Mouse (Mus musculus) midbrain, embryonic 13.5 days (tissue): ENCODE data around the gene Vps8. TPM values are rescaled to one million over a fixed set of nuclear protein-coding genes. Genes with fewer than 3 reads are reported as not detected.

Source experiments
- ATAC-seq: fragments of 200-750 bp; cut with Nextera tagmentation; 2 replicates; pipeline ENCODE4 v1.8.0; 2017; ENCODE audit warnings: mild to moderate bottlenecking, moderate TSS enrichment, moderate library complexity
- H3K27ac ChIP-seq: fragments of 300-500 bp; sonication (generic); 2 replicates; pipeline ENCODE4 v1.5.1; 2015; ENCODE audit warnings: inconsistent platforms, mild to moderate bottlenecking, moderate library complexity
- H3K27me3 ChIP-seq: fragments of 300-500 bp; sonication (generic); 2 replicates; pipeline ENCODE4 v1.6.1; 2015; ENCODE audit warnings: mild to moderate bottlenecking, inconsistent platforms
- H3K36me3 ChIP-seq: fragments of 300-500 bp; sonication (generic); 2 replicates; pipeline ENCODE4 v1.6.1; 2015; ENCODE audit warnings: mild to moderate bottlenecking, inconsistent platforms
- H3K4me1 ChIP-seq: fragments of 300-500 bp; sonication (generic); replicated peaks from 2 replicates; pipeline ENCODE4 v1.6.1; 2015; ENCODE audit warnings: inconsistent platforms
- H3K4me2 ChIP-seq: fragments of 300-500 bp; sonication (generic); replicated peaks from 2 replicates; pipeline ENCODE4 v1.6.1; 2015; ENCODE audit warnings: moderate library complexity, mild to moderate bottlenecking, inconsistent platforms
- H3K4me3 ChIP-seq: fragments of 300-500 bp; sonication (generic); replicated peaks from 2 replicates; pipeline ENCODE4 v1.5.1; 2015; ENCODE audit warnings: mild to moderate bottlenecking, inconsistent platforms
- H3K9ac ChIP-seq: fragments of 300-500 bp; sonication (generic); replicated peaks from 2 replicates; pipeline ENCODE4 v1.6.1; 2015; ENCODE audit warnings: mild to moderate bottlenecking, inconsistent platforms
- H3K9me3 ChIP-seq: fragments of 300-500 bp; sonication (generic); 2 replicates; pipeline ENCODE4 v1.6.1; 2016; ENCODE audit warnings: mild to moderate bottlenecking, inconsistent platforms
- WGBS: fragments of 180-500 bp; shearing (Covaris S2); methylation state at CpG from one replicate; pipeline ENCODE4 v1.1.7; 2015; 5-methylcytosine and 5-hydroxymethylcytosine counted together
- polyA plus RNA-seq: library from polyadenylated mRNA; unstranded; fragments of >200 nt; fragmentation: Nextera tagmentation; extraction: Ambion mirVana; gene quantifications from 2 replicates; pipeline ENCODE4 v1.2.1, GENCODE M21; 2015

Vps8 gene
- polyA plus RNA-seq = 31.4 and 33.4 TPM in 2 replicates

DNA sequence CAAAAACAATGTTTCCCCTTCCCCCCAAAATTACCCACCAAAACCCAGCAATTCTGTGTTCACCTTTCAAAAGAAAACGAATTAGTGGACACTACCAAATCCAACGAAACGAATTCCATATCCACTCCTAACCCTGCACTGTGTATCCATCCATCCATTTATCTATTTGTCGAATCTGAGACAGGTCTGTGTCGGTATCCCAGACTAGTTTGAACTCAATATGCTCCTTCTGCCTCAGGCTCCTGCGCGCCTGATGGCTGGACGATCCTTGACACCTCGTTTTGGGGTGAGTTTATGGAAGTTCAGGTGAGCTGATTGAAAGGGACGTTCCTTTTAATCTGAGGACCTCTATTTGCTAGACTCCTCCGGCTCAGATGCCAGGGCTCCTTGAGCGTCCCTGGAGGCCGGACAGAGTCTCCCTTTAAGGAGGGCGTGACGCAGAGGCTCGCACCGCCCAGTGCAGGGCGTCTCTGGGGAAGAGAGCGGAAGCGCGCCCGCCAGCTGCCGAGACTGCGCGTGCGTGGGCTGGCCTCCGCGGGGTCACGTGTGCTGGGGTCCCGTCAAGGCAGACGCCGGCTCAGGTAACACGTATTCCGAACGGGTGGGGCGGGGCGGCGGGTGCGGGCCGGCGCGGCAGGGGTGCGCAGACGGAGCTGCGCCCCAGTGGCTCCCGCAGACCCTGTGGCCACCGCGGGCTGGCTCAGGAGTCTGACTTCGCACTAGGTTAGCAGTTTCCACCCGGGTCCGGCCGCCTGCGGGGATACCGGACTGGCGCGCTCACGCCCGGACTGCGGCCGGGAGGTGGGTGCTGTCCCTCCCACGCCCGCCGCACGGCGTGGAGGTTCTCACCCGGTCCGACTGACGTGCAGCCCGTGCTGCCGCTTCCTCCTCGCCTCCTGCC is at the start of gene Vps8:
Vps8 (plus strand) TSS at position 474 of the 901 bp plus-strand sequence.
- peak; percentile 97 for ATAC-seq
- Histone ChIP-seq H3K4me2 (peak within 1 kb of the TSS; percentile 97), H3K4me3 (peak within 1 kb of the TSS; percentile 92)

GRCm38 (mm10) chr16:21373316-21373960 is 49.5 kb upstream of the Vps8 start:
- 0 out of 2 replicates have a peak, but pooled peaks have one; percentile 22 for ATAC-seq
- Histone ChIP-seq H3K9me3 (no peaks in the 10 kb centered on the region), H3K27me3 (peaks cover 4% of the 10 kb centered on the region; the same call in 1 of the 2 replicates), H3K27ac (0 out of 2 replicates have a peak overlapping the region, but pooled peaks have one; percentile 45), H3K4me3 (no peak overlapping the region), H3K4me1 (peaks cover 19% of the 10 kb centered on the region), H3K4me2 (no peak overlapping the region), H3K36me3 (no peaks in the 10 kb centered on the region), H3K9ac (0 out of 2 replicates have a peak overlapping the region, but pooled peaks have one; percentile 16)
- 63% methylated on average over 7 of the region's 7 CpGs for WGBS

More for the DNA sequence above, at the start of gene Vps8:
- Histone ChIP-seq H3K4me1 (peaks cover 9% of the 10 kb centered on the region), H3K36me3 (0 out of 2 replicates have a peak, but pooled peaks cover 2% of the 10 kb centered on the region), H3K9ac (peak within 1 kb of the TSS; percentile 94), H3K27ac (peak within 1 kb of the TSS; percentile 68), H3K9me3 (no peaks in the 10 kb centered on the region), H3K27me3 (no peaks in the 10 kb centered on the region)
- under 1% methylated on average over 70 of the region's 71 CpGs for WGBS

DNA sequence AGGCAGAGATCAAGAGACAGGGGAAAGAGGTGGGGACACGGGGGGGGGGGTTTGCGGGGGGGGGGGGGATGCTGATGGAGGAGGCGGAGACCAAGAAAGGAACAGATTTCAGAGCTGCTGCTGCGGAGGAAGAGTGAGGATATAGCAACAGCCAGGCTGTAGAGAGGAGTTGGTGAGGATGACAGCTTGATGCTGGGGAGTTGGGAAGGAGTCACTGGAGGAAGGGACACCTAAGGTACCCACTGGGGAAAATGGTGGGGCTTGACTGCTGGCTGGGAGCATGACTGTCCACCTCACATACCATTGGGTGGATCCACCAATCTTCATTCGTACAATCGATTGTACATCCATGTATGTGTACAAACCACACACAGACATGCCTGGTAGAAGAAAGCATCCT is 48.9 kb upstream of the Vps8 start:
- no peak overlapping the region for H3K4me3 ChIP-seq
- H3K36me3 ChIP-seq = no peaks in the 10 kb centered on the region
- ATAC-seq = no peak
- peaks cover 19% of the 10 kb centered on the region for H3K4me1 ChIP-seq
- WGBS = 92% methylated on average over 4 of the region's 6 CpGs
- no peaks in the 10 kb centered on the region for H3K9me3 ChIP-seq
- H3K4me2 ChIP-seq = no peak overlapping the region
- peaks cover 4% of the 10 kb centered on the region; the same call in 1 of the 2 replicates for H3K27me3 ChIP-seq
- no peak overlapping the region for H3K9ac ChIP-seq
- H3K27ac ChIP-seq = no peak overlapping the region

GRCm38 (mm10) chr16:21375147-21375546 is 47.8 kb upstream of the Vps8 start:
- H3K27me3 ChIP-seq = peaks cover 6% of the 10 kb centered on the region; the same call in 1 of the 2 replicates
- H3K4me3 ChIP-seq = no peak overlapping the region
- ATAC-seq = no peak
- 86% methylated on average over 8 of the region's 8 CpGs for WGBS
- peaks cover 19% of the 10 kb centered on the region for H3K4me1 ChIP-seq
- no peak overlapping the region for H3K9ac ChIP-seq
- no peaks in the 10 kb centered on the region for H3K9me3 ChIP-seq
- H3K36me3 ChIP-seq = no peaks in the 10 kb centered on the region
- no peak overlapping the region for H3K27ac ChIP-seq
- H3K4me2 ChIP-seq = no peak overlapping the region

DNA sequence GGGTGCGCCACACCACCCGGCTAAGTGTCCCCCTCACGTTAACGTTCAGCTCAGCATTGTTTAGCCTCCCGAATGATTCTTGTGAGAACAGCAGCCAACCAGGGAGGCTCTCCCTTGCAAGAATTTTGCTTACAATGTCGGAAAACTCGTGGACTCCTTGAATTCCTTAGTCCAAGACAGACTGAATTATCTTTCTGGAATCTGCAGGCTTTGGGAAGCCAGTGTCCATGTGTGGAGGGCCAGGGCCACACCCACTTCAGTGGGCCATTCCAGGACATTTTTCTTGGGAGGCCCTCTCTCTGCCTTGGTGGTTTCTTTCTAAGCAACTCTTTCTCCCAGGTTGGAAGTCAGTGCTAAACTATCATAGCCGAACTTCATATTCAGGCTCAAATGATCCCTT is 46.6 kb upstream of the Vps8 start:
- no peak overlapping the region for H3K4me2 ChIP-seq
- no peak overlapping the region for H3K4me3 ChIP-seq
- H3K9ac ChIP-seq = no peak overlapping the region
- peaks cover 19% of the 10 kb centered on the region for H3K4me1 ChIP-seq
- peaks cover 7% of the 10 kb centered on the region; the same call in 1 of the 2 replicates for H3K27me3 ChIP-seq
- 93% methylated on average over 8 of the region's 8 CpGs for WGBS
- H3K27ac ChIP-seq = no peak overlapping the region
- H3K9me3 ChIP-seq = no peaks in the 10 kb centered on the region
- no peaks in the 10 kb centered on the region for H3K36me3 ChIP-seq
- no peak for ATAC-seq

DNA sequence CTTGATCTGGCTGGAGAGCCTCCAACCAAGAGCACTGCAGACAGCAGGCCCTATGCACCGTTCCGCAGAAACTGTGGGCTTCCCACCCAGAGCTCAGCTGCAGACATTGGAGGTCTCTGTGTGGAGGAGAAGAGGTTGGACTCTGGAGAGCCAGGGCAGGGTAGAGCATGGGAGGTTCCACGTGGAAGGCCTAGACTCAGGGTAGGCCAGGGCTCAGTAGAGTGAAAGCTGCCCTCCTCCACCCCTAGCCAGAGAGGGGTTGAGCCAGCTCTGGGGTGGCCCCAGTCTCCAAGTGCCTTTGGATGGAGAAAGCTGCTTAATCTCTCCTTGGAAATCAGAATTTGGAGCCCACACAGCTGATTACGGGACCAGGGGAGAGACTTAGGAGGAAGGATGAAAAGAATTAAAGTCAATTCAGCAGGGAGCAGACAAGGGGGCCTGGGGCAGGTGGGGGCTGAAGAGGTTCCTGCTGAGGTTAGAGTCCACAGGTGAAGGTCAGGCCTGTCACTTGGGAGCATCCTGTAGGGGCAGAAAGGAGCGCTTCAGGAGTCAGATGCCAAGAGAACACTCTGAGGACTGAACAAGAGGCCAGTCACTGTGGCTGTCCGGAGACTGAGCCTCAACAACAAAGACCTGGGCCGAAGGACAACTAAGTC is 45.8 kb upstream of the Vps8 start:
- Histone ChIP-seq H3K27me3 (peaks cover 12% of the 10 kb centered on the region), H3K9ac (no peak overlapping the region), H3K4me1 (peaks cover 19% of the 10 kb centered on the region), H3K36me3 (no peaks in the 10 kb centered on the region), H3K9me3 (no peaks in the 10 kb centered on the region), H3K27ac (no peak overlapping the region), H3K4me3 (no peak overlapping the region), H3K4me2 (no peak overlapping the region)
- WGBS = 40% methylated on average over 7 of the region's 7 CpGs
- ATAC-seq = peak; percentile 37

GRCm38 (mm10) chr16:21377605-21377968 is 45.3 kb upstream of the Vps8 start:
- Histone ChIP-seq H3K9ac (no peak overlapping the region), H3K9me3 (no peaks in the 10 kb centered on the region), H3K27ac (no peak overlapping the region), H3K4me3 (no peak overlapping the region), H3K36me3 (no peaks in the 10 kb centered on the region), H3K27me3 (peaks cover 12% of the 10 kb centered on the region), H3K4me2 (no peak overlapping the region), H3K4me1 (peaks cover 19% of the 10 kb centered on the region)
- 39% methylated on average over 4 of the region's 4 CpGs for WGBS
- no peak; the same call in 1 of the 2 replicates for ATAC-seq

GRCm38 (mm10) chr16:21381469-21381868 is 41.4 kb upstream of the Vps8 start:
- no peaks in the 10 kb centered on the region for H3K36me3 ChIP-seq
- no peaks in the 10 kb centered on the region for H3K9me3 ChIP-seq
- H3K27me3 ChIP-seq = peaks cover 12% of the 10 kb centered on the region
- peaks cover 19% of the 10 kb centered on the region for H3K4me1 ChIP-seq
- no peak overlapping the region for H3K27ac ChIP-seq
- no peak overlapping the region for H3K9ac ChIP-seq
- H3K4me2 ChIP-seq = no peak overlapping the region
- 80% methylated on average over 1 of the region's 1 CpGs for WGBS
- no peak for ATAC-seq
- H3K4me3 ChIP-seq = no peak overlapping the region

- Histone ChIP-seq H3K4me2 (no peak overlapping the region), H3K9ac (no peak overlapping the region), H3K9me3 (no peaks in the 10 kb centered on the region), H3K27me3 (peaks cover 12% of the 10 kb centered on the region), H3K36me3 (no peaks in the 10 kb centered on the region), H3K4me1 (peaks cover 18% of the 10 kb centered on the region), H3K4me3 (no peak overlapping the region), H3K27ac (no peak overlapping the region)
- no peak for ATAC-seq
- 31% methylated on average over 11 of the region's 11 CpGs for WGBS
These were observed 40.6 kb upstream of the Vps8 start for GRCm38 (mm10) chr16:21382152-21382911.

DNA sequence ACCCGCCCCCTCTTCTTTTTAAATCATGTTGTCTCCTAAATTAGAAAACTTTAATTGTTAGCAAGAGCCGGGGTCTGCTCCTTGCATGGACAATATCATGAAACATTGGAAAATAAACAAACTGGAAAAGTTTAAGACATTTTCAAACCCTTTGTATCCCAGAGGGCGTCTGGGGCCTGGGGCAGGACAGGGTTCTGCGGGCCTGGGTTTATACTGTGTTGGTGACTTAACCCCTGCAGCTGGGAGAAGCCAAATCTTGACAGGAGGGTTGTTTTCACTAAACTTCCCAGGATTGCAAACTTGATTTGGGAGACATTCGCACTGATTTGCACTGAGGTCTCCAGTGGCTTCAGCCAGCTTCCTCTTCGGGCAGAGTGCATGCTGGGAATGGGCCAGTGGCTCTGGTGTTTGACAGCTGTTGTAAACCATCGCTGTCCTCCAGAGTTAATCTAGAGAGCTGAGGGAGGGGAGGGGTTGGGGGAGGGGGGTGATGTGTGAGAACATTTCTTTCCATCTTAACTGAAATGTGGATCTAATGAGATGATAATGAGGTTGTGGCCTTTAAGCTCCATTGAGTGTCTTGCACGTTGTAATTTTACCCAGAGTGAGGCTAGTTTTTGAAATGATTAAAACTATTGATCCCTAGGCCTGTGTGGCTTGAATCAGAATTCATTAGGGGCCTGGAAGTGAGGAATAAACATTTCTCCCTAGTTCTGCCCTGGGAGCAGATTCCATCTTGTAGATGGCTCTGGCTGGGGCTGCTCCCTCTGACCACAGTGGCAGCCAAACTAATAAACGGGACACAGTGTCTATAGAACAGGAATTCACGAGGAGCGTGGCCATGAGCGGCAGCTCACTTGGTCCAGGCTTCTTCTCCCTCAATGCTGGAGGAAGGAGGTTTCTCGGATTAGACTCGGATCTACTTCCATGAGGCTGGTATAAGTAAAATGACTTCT is 36.7 kb upstream of the Vps8 start:
- no peak overlapping the region for H3K4me3 ChIP-seq

More for the DNA sequence above, 36.7 kb upstream of the Vps8 start:
- 61% methylated on average over 14 of the region's 14 CpGs for WGBS
- H3K27ac ChIP-seq = 0 out of 2 replicates have a peak overlapping the region, but pooled peaks have one; percentile 20
- H3K9me3 ChIP-seq = no peaks in the 10 kb centered on the region
- no peak for ATAC-seq
- H3K27me3 ChIP-seq = peaks cover 5% of the 10 kb centered on the region; the same call in 1 of the 2 replicates
- peaks cover 23% of the 10 kb centered on the region for H3K4me1 ChIP-seq
- H3K36me3 ChIP-seq = no peaks in the 10 kb centered on the region
- H3K9ac ChIP-seq = no peak overlapping the region
- H3K4me2 ChIP-seq = no peak overlapping the region
